Mouse (Mus musculus) gastrocnemius, postnatal 10 days (tissue): ENCODE data around the gene Gfra1. TPM values are rescaled to one million over a fixed set of nuclear protein-coding genes. Genes with fewer than 3 reads are reported as not detected.

Source experiments
- DNase-seq: peaks from one replicate; pipeline ENCODE4 v3.0.0; 2021; ENCODE audit warnings: mixed read lengths
- long read RNA-seq, 2 experiments: library from polyadenylated mRNA; stranded (forward); transcript quantifications; one replicate each; pipeline ENCODE4 v2.0.0; 2021
- total RNA-seq, 2 experiments: library from RNA; stranded (reverse); gene quantifications; 2 replicates each; pipeline ENCODE4 v1.2.3; 2021

Gfra1 gene
- total RNA-seq = 10 to 100 TPM in 1 of 2 experiments, 1 to 10 TPM in 1; 9.5 to 10.3 TPM
- long read RNA-seq, experiment 1, full-length matches to known transcripts = 4 of 6 reads
- long read RNA-seq, experiment 1, partial matches to known transcripts = 0 of 6 reads
- long read RNA-seq, experiment 1, other reads (novel, unspliced or antisense) = 2 of 6 reads
- long read RNA-seq, experiment 2, full-length matches to known transcripts = 4 of 6 reads
- long read RNA-seq, experiment 2, partial matches to known transcripts = 1 of 6 reads
- long read RNA-seq, experiment 2, other reads (novel, unspliced or antisense) = 1 of 6 reads

DNA sequence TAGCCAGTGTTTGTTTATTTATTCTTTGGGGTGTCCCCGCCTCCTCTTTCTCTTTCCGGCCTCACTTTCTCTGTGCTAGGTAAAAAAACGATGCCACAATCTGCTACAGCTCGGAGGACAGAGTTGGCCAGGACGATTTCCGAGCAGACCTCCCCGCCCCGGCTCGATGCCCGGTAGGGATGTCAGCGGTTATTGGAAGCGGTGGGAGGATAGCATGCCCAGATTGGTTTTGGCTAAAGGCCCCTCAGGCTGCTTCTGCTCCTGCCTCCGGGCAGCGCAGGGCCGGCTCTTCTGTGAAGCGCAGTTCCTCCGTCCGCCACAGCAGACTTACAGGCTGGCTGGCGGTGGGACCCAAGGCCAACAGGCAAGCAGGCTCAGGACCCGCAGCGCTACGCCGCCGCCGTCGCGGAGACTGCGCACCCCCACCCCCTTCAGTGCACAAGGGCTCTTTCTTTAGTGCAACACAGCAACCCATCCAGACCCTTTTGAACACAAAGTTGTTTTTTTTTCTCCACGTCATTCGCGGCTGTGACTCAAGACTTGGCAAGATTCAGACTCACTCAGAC, at the start of gene Gfra1:
Gene Gfra1, minus strand, starts transcription at position 414 of the 566 bp plus-strand sequence.
- peak; percentile 59 for DNase-seq

DNA sequence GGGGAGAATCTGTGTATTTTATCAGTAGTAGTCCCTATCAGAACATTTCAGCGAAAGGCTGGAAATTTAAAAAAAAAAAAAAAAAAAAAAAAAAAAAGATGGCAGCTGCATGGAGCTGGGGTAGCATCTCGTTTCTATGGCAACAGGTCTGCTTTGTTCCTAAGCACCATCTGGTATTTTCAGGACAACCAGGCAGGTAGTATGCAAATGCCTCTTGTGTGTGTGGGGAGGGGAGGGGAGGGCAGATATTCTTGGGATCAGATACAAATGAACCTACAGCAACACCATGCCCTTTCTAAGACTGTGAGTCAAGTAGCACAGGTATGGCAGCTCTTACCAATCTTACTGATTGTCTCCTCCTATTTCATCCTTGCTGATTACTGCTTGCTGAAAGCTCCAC, 44.3 kb upstream of the Gfra1 start:
- DNase-seq = no peak

DNA sequence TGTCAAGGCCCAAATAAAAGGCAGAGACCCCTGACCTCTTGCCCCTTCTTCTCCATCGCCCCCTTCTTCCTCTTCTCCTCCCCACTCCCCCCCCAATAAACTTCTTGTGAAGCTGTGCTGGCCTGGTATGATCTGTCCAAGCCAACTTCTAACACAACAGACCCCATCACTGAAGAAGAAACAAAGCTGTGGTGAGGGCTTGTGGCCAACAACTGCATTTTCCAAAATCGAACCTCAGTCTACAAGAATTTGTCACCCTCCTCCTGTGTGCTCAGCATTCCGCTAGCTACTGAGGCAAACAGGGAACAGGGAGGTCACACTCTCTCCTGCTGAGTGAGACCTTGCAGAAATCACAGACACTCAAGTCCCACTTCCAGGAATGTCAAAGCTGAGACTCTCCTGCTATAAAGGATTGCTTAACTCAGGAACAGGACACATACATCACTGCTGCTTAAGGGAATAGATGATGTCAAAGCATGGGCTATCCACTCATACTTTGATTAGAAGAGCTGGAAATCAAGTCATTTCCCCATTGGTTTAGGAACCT, 43.8 kb upstream of the Gfra1 start:
- no peak for DNase-seq

DNA sequence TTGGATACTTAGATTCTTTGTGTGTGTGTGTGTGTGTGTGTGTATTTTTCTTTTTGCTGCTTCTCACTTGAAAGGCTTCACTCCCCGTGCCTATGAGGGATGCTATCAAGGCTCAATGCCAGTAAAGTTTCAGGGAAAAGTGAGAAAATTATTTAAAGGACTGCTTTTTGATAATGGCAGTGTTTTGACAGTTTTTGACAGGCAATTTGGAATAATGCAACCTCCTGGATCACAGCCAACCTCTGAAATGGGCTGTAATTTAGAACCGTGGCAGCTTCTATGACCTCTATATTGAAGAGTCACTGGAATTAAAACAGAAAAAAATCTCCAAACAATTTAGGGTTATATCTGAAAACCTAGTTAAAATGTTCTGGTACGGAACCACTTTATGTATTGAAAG, 41.4 kb upstream of the Gfra1 start:
- DNase-seq = no peak

DNA sequence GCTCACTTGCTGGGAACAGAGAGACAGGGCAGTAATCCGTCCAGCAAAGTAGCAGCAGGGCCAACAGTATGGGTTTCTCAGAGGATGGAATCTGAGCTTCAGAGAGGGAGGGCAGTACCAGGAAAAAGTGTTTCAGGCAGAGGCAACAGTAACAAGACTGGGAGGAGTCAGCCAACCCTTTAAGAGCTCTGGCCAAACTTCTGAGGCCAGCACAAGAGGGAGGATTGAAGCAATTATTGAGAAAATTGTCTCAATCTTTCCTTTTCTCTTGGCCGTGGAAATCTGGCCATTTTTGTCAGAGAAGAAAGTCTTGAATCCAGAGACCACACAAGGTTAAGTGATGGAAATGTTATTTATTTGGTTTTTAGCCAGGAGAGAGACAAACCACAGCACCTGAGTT, 31.0 kb upstream of the Gfra1 start:
- DNase-seq = no peak

DNA sequence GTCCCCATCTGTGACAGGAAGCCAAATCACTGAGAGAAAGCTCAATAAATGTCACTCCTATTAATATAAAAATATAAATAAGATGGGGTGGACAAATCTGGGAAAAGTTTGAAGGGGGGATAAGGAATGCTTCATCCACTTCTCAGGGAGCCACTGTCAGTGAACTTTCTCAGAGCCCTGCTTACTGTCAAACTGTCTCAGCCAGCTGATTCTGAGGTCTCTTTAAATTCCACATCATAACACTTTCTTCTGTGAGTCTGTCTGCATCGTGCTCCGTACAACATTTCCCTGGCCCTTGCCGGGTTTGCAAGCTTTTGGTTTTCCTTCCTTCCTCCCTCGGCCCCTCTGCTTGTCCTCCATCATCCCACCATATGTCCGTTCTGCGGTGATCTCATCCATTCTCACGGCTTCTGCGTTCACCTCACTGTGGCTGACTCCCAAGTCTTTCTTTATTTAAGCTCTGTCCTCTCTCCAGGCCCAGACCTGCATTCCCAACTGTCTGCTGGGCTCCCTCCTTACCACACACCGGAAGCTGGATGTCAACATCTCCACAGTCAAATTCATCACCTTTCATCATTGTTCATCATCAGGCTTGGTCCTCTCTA, 26.8 kb upstream of the Gfra1 start:
- DNase-seq = no peak

DNA sequence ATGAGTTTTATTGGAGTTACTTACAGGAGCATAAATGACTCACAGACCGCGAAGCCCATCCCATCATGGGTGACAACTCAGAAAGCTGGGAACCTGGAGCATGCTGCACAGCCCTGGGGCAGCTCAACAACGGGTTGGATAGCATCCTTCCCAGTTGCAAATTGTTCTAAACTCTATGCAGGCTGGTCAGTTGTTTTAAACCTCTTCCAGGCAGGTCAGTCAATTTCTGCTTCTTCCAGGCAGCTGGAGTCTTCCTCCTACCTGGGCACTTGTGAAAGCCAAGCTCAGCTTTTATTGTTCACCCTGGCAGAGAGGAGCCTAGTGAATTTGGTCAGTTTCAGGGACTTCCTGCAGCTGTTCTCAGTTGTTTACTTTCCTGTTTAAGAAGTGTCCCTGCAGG, 18.5 kb upstream of the Gfra1 start:
- no peak for DNase-seq

DNA sequence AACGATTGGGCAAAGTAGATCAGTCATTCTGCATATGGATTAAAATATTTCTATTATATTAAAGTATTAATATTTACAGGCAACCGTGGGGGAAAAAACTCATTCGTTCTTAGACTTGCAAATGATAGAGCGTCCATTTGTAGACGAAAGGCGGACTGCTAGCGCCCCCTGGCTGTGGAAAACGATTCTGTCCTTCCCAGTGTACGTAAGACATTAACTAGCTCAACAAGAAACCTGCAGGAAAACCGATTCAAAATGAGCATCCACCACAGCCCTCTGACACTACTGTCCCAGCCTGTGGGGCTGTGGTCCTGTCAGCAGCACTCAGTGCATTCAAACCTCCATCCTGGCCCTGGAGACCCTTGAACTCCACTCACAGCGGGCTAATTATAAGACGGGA, 13.7 kb upstream of the Gfra1 start:
- DNase-seq = peak; percentile 94

DNA sequence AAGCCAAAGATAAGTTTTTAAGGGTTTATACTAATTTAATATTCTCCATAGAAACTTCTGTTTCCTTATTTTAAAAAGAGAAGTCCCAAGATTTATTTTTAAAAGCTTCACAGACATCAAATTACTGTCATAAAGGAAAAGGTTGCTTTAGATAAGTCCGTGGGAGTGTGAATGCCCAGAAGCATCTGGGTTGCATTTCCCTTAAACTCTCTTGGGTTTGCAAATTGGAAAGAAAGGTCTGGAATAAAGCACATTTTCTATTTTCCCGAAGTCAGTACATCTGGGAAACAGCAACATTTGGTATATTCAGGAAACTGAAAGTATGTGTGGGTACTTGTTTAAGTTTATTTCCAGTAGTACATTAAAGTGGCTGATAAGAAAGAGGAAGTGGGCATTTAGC, 12.6 kb upstream of the Gfra1 start:
- no peak for DNase-seq

DNA sequence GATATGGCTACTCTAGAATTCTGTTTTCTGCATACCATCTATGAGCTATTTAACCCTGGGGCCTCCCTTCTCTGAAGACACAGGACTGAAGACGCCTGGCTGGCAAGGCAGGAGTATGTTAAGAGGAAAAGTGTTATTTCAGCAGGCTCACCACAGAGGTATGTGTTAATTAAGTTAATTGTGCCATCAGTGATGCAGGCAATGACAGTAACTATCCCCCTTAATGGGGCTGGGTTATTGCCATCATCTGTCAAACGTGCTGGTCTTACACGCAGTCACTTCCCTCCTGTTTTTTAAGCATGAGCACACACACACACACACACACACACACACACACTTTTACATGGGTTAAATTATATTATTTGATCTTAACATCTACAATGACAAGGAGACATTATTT, 8.0 kb upstream of the Gfra1 start:
- no peak for DNase-seq

DNA sequence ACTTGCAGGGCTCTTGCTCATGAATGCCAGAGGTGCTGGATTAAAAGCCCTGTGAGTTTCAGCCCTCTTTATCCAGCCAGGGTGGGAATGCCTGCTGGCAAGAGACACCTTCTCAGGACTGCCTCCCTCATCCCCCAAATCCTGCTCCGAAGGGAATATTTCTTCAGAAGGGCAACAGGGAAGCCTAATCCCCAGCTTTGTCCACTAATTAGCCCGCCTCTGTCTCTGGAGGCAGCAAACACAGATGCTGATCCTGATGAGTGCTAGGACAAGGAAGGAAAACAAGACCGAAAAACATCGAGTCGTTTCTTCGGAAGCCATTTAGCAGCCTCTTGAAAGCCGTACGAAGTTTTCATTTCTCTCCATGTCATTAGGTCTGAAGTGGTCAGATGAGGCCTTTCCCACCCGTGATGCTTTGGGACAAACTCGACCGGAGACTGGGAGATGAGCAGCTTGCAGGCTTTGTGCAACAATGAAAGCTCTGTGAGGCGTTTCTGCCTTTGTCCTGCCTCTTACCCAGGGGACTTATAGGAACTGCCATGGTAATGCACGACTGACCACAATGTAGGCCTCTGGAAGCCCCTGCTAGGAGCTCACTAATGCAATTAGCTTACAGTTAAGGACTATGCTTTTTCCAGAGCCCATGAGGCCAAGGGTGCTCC, 4.8 kb upstream of the Gfra1 start:
- no peak for DNase-seq

DNA sequence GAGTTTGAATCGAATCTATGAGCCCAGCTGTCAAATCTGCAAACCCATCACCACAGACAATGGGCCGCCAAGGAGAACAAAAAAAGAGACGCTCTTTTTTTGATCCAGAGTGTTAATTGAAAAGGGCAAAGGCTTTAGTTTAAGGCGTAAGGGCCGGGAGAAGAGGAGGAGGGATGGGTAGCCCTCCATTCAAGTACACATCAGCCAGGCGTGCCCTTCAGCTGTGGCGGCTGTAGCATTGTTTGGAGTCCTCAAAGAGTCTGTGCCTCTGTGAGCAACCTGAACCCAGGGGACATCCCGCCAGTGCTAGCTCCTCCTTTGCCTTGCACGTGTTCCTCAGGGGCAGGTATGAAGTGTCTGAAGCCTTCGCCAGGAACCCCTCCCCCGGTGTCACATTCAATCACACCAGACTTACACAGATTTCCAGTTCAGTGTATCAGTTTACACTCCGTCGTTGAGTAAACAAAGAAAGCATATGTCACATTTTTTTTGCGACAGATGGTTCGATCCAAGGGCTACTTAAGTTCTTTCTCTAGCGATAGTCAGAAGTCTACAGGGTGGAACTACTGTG, 867 bp upstream of the Gfra1 start:
- no peak for DNase-seq

DNA sequence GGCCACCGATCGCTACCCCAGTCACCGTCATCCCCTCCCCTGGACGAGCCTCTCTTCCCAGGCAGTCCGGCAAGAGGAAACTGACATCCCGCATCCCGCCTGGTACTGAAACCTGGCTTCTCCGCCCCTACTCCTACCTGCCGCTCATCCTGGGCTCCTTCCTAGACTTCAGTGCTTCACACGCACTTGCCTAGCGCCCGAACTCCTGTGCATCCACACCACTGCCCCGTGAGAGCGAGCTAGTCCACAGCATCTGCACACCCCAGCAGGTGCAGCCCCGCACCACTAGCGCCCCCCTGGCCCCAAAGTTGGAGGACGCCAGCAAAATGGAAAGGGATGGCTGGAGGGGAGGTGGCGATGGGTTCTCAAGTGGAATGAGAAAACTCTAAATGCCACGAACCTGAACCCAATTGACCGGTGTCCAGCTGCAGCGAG, 631 bp downstream of the Gfra1 start:
- peak; percentile 24 for DNase-seq

DNA sequence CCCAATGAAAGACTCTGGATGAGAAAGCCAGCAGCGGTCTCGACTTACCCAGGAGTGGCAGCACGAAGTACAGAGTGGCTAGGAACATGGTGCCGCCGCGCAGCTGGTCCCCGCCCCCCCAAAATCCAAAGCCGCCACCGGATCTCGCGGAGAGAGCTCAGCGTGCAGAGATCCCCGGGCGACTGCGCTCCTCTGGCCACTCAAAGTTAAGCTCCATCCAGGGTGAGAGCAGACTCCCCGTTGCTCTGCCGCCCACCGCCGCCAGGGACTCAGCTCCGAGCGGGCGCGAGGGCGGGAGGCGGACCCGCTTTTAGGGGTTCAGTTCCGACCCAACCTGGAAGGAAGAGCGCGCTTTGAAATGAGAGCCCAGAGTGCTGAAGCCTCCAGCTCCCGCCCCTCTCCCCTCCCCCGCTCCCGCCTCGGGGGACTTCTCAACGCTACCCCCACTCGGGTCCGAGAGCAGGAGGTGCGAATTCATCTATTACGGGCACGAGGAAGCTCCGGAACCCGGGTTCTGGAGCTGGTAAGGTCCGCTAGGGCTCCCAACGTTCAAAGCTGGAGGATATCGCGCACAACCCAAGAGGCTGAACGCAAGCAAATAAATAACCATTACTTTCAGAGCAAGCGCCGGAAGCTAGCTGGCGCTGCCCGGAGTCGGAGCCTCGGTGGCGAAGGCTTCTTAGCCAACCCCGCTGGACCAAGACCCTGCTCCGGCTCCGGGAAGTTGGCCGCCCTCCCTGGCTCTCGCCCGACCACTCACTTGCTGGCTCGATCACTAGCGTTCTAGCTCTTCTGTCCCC, 1.2 kb downstream of the Gfra1 start:
- DNase-seq = peak; percentile 61

DNA sequence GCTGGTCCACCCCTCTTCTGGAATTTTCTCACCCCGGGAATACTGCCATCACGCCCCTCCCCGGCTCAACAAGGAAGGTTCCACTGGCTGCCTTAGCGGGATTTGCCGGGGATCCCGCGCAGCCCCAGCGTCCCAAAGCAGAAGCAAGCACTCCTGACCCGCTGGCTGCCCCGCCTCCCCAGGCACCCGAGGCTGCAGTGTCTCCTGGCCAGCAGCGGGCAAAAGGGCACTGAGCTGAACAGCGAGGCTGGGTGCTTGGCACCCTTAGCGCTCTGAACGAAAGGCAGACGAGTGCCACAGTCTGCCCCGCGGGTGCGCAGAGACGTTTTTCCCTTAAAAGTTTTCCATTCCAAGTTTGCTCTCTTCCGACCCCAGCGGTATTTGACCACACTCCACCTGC, 2.1 kb downstream of the Gfra1 start:
- peak; percentile 49 for DNase-seq

DNA sequence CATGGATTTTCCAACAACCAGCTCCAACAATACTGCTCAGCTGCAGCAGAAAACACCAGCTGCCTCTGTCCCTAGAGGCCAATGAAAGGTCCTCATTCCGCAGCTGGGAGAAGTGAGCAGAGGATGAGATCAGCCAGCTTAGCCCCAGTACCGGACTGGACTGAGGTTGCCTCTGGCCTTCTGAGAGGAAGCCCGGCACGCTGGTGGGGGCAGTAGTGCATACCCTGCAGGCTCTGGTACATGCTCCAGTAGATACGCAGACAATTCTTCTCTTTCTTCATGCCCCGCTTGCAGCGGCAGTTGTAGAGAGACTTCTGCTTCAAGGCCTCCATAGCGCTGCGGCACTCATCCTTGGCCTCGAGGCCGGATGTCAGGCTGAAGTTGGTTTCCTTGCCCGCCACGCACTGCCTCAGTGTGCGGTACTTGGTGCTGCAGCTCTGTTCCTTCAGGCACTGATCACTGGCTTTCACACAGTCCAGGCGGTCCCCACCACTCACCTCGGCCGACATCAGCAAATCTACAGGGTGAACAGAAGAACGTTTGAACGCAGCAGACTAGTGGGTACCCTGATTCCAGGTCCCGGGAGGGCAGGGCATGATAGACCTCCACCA, 2.7 kb downstream of the Gfra1 start:
- DNase-seq = peak; percentile 38

DNA sequence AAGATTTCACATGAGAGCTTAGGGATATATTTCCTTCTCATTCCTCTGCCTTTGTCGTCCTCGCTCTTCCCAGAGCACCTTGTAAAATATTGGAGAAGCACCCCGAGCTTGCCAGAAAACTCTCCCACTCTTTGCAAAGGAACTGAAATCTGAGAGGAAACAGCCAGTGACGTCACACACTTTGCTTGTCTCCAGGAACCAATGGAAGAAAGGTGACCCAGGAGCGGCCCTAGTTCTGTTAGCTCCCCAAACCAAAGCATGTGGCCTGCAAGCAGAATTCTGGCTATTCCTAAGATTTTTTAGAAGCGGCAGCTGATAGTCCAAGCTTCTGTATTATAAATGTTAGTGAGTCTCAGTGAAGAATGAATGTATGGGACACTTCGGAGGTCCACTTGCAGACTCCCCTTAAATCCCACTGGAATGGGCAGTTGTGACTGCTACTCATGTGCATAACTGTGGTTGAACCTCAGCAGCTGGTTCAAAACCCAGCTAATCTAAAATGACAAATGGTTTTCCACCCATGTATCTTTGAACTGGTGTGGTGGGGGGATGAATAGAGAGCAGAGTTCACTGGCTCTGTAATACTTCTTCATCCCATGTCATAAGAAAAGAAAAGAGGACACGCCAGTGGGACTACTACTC, 3.4 kb downstream of the Gfra1 start:
- DNase-seq = no peak

DNA sequence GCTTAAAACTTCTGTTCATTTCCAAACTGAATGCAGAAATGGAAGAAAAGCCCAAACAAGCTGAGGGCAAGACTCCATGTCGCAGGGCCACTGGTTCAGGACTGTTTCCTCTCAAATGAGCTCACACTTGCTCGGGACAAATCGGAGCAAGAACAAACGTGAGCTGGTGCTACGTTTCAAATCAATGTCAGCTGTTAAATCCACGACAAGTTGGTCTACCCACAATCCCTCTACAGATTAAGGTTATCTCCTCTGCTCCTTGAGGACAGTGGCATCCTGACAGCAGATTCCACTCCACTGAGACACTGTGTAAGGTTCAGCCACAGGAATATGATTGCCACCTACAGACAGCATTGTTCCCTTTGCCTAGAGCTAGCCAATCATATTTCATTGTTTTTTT, 4.4 kb downstream of the Gfra1 start:
- DNase-seq = no peak

DNA sequence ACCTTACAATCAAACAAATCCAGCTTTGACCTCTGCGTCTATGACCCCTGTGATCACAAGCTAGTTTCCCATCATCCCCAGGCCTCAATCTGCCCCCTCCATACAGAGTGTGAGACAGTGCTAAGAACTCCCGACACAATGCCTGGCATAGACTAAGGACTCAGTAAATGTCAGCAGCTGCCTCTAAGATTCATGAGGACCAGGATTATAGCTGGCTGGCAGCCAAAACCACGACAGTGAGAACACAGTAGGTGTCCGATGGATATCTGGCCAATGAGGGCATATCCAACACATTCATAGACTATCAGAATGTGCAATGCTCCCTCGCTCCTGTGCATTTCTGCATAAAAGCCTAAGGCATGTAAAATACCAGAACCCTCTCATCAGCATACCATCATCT, 5.0 kb downstream of the Gfra1 start:
- no peak for DNase-seq

DNA sequence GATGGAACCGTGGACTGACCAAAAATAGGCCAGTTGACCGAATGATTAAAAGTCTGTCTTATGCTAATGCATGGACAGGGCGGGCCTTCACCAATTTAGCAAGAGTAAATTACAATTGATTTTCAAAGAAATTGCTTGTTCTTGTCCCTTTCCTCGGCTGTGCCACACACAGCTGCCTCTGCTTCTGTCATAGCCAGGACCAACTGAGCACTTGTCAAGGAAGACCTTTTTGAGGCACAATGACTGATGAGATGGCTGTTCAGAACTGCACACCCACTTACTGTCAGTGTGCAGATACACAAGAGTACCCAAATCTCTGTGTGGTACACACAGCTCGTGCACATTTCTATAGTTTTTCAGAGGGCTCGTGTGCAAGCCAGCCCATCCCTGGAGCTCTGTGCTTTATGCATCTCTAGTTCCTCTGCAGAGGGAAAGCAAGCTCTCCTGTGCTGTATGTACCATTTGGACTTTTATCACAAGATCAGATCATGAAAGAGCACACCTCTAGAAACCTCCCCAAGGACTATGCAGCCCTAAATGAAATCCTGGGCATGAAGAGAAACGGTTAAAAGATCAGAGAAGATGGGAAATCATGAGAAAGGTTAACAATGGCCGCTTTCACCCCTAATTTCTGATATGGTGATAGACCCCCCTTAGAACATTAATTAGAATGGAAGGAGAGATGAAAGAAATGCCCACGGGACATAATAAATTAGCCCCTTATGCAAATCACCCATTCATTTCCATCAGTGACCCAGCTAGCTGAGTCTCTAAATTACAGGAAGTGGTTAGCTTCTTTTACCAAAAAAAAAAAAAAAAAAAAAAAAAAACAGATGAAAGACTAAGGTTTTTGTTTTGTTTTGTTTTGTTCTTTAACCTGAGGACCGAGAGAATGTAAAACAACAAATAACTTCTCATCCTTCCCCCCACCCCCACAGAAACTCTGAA, 12.7 kb downstream of the Gfra1 start:
- no peak for DNase-seq
